Mouse (Mus musculus) thymus, adult 2 months (tissue): ENCODE results near the gene Ccdc187.

Experiments used
- CTCF ChIP-seq: fragments of 200-500 bp; IDR thresholded peaks from 2 replicates; pipeline ENCODE4 v1.5.1; 2012; ENCODE audit warnings: mild to moderate bottlenecking, control low read depth, low read length, moderate library complexity, borderline replicate concordance; ENCODE audit not compliant: control insufficient read depth, poor library complexity, insufficient read depth; ENCODE audit errors: extremely low read depth
- POLR2A ChIP-seq: fragments of 200-500 bp; IDR thresholded peaks from 2 replicates; pipeline ENCODE4 v1.6.1; 2012; ENCODE audit warnings: mild to moderate bottlenecking, low read length, control low read depth, moderate library complexity; ENCODE audit not compliant: control insufficient read depth, poor library complexity, insufficient read depth; ENCODE audit errors: extremely low read depth

DNA sequence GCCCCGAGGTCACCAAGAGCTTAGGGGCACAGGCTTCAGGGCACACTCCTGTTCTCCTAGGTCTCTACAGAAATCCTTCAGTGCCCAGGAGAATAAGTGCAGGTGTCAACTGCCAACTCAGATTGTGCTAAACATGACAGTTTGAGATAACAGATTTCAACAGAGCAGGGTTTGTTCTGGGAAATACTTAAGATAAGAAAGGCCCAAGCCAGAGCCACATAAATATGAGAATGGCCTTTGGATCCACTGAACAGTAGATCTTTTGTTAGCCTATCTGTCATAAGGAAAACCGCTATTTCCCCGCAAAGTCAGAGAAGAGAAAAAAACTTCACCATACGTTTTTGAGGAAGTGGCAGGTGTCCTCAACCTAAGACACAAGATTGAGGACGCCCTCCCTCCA lies 60.1 kb downstream of the Ccdc187 start:
- TF ChIP-seq CTCF (no peak), POLR2A (no peak)
